Mouse (Mus musculus): Measurements from ENCODE around the gene Gm20888. TPM values are rescaled to one million over a fixed set of nuclear protein-coding genes. Genes with fewer than 3 reads are reported as not detected.
"Not testable (repeated sequence)": the region's sequence is repeated elsewhere in the genome, so short reads cannot be mapped to it uniquely, and the experiment has no call there.

The Gm20888 gene
- not detected for total RNA-seq (2021)
- long read RNA-seq, experiment 1 = 0 reads
- long read RNA-seq, experiment 2 = 0 reads

DNA sequence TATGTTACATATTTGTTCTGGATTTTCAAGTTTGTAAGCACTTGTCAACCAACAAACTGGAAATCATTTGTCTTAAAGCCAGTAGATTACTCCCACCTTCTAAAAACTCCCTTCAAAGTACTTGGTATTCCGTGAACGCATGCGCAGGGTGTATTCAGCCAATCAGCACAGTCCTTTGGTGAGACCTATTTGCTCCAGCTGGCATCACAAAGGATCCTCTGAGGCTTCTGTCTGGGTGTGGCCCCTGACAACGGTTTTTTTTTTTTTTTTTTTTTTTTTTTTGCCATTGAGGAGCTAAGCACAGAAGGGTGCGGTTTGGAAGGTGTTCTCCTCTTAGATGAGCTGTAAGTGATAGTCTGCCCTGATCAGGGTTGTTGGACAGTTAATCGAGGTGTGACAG lies at the start of gene Gm20888:
Gm20888 (plus strand) TSS at position 301 of the 400 bp plus-strand sequence.
- not testable (repeated sequence) for DNase-seq (ENCODE audit: low spot score in 2 of 2)

Other genes starting within 250 kb of the Gm20888 start
- gene Gm21118, start 168.2 kb upstream of the Gm20888 start, total RNA-seq (2021) = not detected
- gene Gm29423, start 138.6 kb upstream of the Gm20888 start, total RNA-seq (2021) = not detected
- gene Gm29644, start 138.5 kb upstream of the Gm20888 start, total RNA-seq (2021) = not detected

Data from left cerebral cortex, adult 18-20 months (tissue).